Mouse (Mus musculus) forebrain, embryonic 15.5 days (tissue): ENCODE measurements around the gene Sys1. TPM values are rescaled to one million over a fixed set of nuclear protein-coding genes. Genes with fewer than 3 reads are reported as not detected.

Experiments used
- ATAC-seq: fragments of 200-750 bp; cut with Nextera tagmentation; replicated peaks from 2 replicates; pipeline ENCODE4 v1.8.0; 2017; ENCODE audit warnings: mild to moderate bottlenecking, moderate TSS enrichment, moderate library complexity
- H3K27ac ChIP-seq: fragments of 300-500 bp; sonication (generic); replicated peaks from 2 replicates; pipeline ENCODE4 v1.5.1; 2015; ENCODE audit warnings: mild to moderate bottlenecking, inconsistent platforms
- H3K27me3 ChIP-seq: fragments of 300-500 bp; sonication (generic); 2 replicates; pipeline ENCODE4 v1.6.1; 2015; ENCODE audit warnings: inconsistent platforms
- H3K36me3 ChIP-seq: fragments of 300-500 bp; sonication (generic); 2 replicates; pipeline ENCODE4 v1.6.1; 2015; ENCODE audit warnings: mild to moderate bottlenecking, inconsistent platforms
- H3K4me1 ChIP-seq: fragments of 300-500 bp; sonication (generic); 2 replicates; pipeline ENCODE4 v1.6.1; 2015; ENCODE audit warnings: inconsistent platforms
- H3K4me2 ChIP-seq: fragments of 300-500 bp; sonication (generic); replicated peaks from 2 replicates; pipeline ENCODE4 v1.6.1; 2015; ENCODE audit warnings: mild to moderate bottlenecking, inconsistent platforms
- H3K4me3 ChIP-seq: fragments of 300-500 bp; sonication (generic); 2 replicates; pipeline ENCODE4 v1.5.1; 2015; ENCODE audit warnings: mild to moderate bottlenecking, inconsistent platforms
- H3K9ac ChIP-seq: fragments of 300-500 bp; sonication (generic); replicated peaks from 2 replicates; pipeline ENCODE4 v1.6.1; 2015; ENCODE audit warnings: mild to moderate bottlenecking, inconsistent platforms
- H3K9me3 ChIP-seq: fragments of 300-500 bp; sonication (generic); 2 replicates; pipeline ENCODE4 v1.6.1; 2016; ENCODE audit warnings: inconsistent platforms
- WGBS: fragments of 180-500 bp; shearing (Covaris S2); methylation state at CpG from one replicate; pipeline ENCODE4 v1.1.7; 2015; ENCODE audit warnings: mixed read lengths; 5-methylcytosine and 5-hydroxymethylcytosine counted together
- polyA plus RNA-seq: library from polyadenylated mRNA; unstranded; fragments of >200 nt; fragmentation: Nextera tagmentation; extraction: Ambion mirVana; gene quantifications from 2 replicates; pipeline ENCODE4 v1.2.1, GENCODE M21; 2015

Sys1 gene
- polyA plus RNA-seq, 1 experiment from 2014 or later, result 76.6 TPM

- no peak overlapping the region for H3K27ac ChIP-seq
- H3K4me1 ChIP-seq, result peaks cover 17% of the 10 kb centered on the region
- peaks cover 8% of the 10 kb centered on the region; the same call in 1 of the 2 replicates for H3K27me3 ChIP-seq
- H3K9me3 ChIP-seq, result no peaks in the 10 kb centered on the region
- H3K4me3 ChIP-seq, result no peak overlapping the region
- no peak for ATAC-seq
- no peaks in the 10 kb centered on the region for H3K36me3 ChIP-seq
- H3K4me2 ChIP-seq, result no peak overlapping the region
- 90% methylated on average over 3 of the region's 3 CpGs for WGBS
- no peak overlapping the region for H3K9ac ChIP-seq
These were observed 11.2 kb upstream of the Sys1 start for GRCm38 (mm10) chr2:164445399-164446085.

DNA sequence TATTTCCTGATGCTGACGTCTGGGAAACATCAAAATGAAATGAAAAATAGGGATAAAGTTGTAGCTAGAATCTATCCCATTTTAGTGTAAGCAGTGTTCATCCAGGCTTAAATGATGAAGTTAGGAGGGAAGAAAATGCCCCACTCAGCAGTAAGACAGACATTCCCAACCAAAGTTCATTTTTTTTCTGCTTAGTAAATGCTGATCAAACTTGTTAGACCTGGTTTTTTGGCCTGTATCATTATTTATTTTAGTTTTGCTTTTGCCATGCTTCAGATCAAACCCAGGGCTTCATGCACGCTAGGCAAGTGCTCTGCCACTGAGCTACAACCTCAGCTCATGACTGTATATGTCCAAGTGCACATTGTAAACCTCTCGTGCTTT, 10.7 kb upstream of the Sys1 start:
- Histone ChIP-seq H3K36me3 (no peaks in the 10 kb centered on the region), H3K27me3 (peaks cover 8% of the 10 kb centered on the region; the same call in 1 of the 2 replicates), H3K27ac (no peak overlapping the region), H3K9ac (no peak overlapping the region), H3K4me3 (no peak overlapping the region), H3K4me1 (peaks cover 17% of the 10 kb centered on the region), H3K9me3 (no peaks in the 10 kb centered on the region), H3K4me2 (no peak overlapping the region)
- no peak for ATAC-seq
- 82% methylated on average over 3 of the region's 3 CpGs for WGBS

DNA sequence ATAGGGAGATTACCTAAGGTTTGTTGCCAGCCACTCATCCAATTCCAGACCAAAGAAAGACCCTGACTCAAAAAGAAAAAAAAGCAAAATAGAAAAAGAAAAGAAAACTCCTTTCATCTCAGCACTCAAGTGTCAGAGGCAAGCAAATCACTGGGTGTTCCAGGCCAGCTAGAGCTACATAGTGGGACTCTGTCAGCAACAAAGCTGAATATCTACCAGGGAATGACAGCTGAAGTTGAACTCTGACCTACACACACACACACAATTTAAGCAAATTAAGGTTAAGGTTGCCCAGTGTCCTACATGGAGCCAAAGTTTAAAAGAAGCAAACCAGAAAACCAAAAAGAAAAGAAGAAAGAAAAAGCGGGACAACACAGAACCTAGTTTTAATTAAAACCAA, 8.6 kb upstream of the Sys1 start:
- Histone ChIP-seq H3K4me2 (no peak overlapping the region), H3K27ac (no peak overlapping the region), H3K9ac (no peak overlapping the region), H3K36me3 (no peaks in the 10 kb centered on the region), H3K27me3 (no peaks in the 10 kb centered on the region), H3K9me3 (no peaks in the 10 kb centered on the region), H3K4me3 (no peak overlapping the region), H3K4me1 (peaks cover 7% of the 10 kb centered on the region)
- WGBS, result 95% methylated on average over 1 of the region's 1 CpGs
- no peak for ATAC-seq

DNA sequence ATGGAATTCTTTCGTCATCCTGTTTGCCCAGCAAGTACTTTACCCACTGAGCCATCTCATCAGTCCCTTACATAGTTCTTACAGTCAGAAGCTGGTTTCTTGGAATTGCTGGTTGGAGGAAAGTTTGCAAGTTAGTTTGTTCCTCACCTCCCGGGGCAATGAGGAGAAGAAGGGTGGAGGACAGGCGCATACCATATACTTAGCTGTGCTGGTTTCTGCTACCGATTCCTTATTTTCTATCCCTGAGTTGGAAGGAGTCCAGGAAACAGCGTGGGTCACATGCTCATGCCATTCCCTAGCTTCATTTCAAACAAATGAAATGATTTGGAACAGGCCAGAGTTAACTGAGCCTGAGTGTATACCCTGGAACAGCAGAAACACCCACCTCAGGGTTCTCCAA, 7.8 kb upstream of the Sys1 start:
- H3K27ac ChIP-seq, result no peak overlapping the region
- no peak for ATAC-seq
- no peak overlapping the region for H3K9ac ChIP-seq
- no peaks in the 10 kb centered on the region for H3K4me1 ChIP-seq
- no peaks in the 10 kb centered on the region for H3K27me3 ChIP-seq
- H3K9me3 ChIP-seq, result no peaks in the 10 kb centered on the region
- WGBS, result 82% methylated on average over 5 of the region's 5 CpGs
- no peaks in the 10 kb centered on the region for H3K36me3 ChIP-seq
- H3K4me3 ChIP-seq, result no peak overlapping the region
- H3K4me2 ChIP-seq, result no peak overlapping the region

GRCm38 (mm10) chr2:164449341-164450042, 7.3 kb upstream of the Sys1 start:
- H3K9ac ChIP-seq, result no peak overlapping the region
- H3K9me3 ChIP-seq, result no peaks in the 10 kb centered on the region
- ATAC-seq, result no peak
- no peak overlapping the region for H3K4me2 ChIP-seq
- no peaks in the 10 kb centered on the region for H3K36me3 ChIP-seq
- no peaks in the 10 kb centered on the region for H3K27me3 ChIP-seq
- H3K27ac ChIP-seq, result no peak overlapping the region
- WGBS, result 92% methylated on average over 14 of the region's 14 CpGs
- no peak overlapping the region for H3K4me3 ChIP-seq
- H3K4me1 ChIP-seq, result no peaks in the 10 kb centered on the region

- H3K9me3 ChIP-seq, result no peaks in the 10 kb centered on the region
- no peaks in the 10 kb centered on the region for H3K36me3 ChIP-seq
- no peaks in the 10 kb centered on the region for H3K27me3 ChIP-seq
- H3K27ac ChIP-seq, result no peak overlapping the region
- no peak overlapping the region for H3K9ac ChIP-seq
- 0 out of 2 replicates have a peak, but pooled peaks cover 6% of the 10 kb centered on the region for H3K4me1 ChIP-seq
- ATAC-seq, result no peak
- H3K4me2 ChIP-seq, result no peak overlapping the region
- no peak overlapping the region for H3K4me3 ChIP-seq
- WGBS, result 47% methylated on average over 12 of the region's 13 CpGs
These were observed 4.6 kb upstream of the Sys1 start for GRCm38 (mm10) chr2:164452000-164452676.

DNA sequence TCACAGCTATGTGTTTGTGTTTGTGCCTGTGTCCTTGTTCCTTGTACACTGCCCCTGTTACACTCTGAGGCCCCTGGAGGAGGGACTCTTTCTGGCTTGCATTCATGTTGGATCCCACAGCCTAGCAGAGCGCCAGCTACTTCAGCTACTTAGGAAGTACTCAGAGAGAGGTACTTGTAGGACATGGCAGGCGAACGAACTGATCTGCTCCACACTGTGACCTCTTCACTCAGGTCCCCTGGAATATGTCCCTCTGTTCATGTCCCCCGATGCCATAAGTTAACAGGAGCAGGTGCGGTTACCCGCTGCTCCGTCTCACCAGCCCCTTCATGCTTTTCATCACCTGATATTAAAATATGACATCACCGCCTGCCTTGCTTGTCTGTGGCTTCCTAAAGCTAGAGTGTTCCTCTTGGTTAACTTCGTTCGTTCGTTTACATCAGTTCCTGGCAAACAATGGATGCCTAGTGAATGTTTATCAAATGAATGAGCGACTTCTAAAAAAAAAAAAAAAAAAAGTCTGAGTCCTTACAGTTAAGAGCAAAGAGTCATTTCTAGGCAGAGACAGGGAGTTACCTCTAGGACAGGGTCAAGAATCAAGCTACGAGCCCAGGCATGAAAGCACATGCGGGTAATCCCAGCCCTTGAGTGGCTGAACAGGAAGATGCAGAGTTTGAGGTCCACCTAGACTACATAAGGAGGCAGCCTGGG, 3.6 kb upstream of the Sys1 start:
- no peaks in the 10 kb centered on the region for H3K36me3 ChIP-seq
- H3K9me3 ChIP-seq, result no peaks in the 10 kb centered on the region
- no peak overlapping the region for H3K27ac ChIP-seq
- no peak overlapping the region for H3K4me3 ChIP-seq
- no peaks in the 10 kb centered on the region for H3K27me3 ChIP-seq
- 0 out of 2 replicates have a peak, but pooled peaks cover 6% of the 10 kb centered on the region for H3K4me1 ChIP-seq
- H3K4me2 ChIP-seq, result no peak overlapping the region
- H3K9ac ChIP-seq, result no peak overlapping the region
- ATAC-seq, result no peak
- WGBS, result 85% methylated on average over 14 of the region's 14 CpGs

- H3K4me2 ChIP-seq, result no peak overlapping the region
- 0 out of 2 replicates have a peak, but pooled peaks cover 6% of the 10 kb centered on the region for H3K4me1 ChIP-seq
- no peak for ATAC-seq
- H3K36me3 ChIP-seq, result no peaks in the 10 kb centered on the region
- no peak overlapping the region for H3K4me3 ChIP-seq
- H3K27ac ChIP-seq, result no peak overlapping the region
- H3K9me3 ChIP-seq, result no peaks in the 10 kb centered on the region
- no peak overlapping the region for H3K9ac ChIP-seq
- WGBS, result 71% methylated on average over 7 of the region's 7 CpGs
- no peaks in the 10 kb centered on the region for H3K27me3 ChIP-seq
These were observed 2.8 kb upstream of the Sys1 start for GRCm38 (mm10) chr2:164453887-164454500.

DNA sequence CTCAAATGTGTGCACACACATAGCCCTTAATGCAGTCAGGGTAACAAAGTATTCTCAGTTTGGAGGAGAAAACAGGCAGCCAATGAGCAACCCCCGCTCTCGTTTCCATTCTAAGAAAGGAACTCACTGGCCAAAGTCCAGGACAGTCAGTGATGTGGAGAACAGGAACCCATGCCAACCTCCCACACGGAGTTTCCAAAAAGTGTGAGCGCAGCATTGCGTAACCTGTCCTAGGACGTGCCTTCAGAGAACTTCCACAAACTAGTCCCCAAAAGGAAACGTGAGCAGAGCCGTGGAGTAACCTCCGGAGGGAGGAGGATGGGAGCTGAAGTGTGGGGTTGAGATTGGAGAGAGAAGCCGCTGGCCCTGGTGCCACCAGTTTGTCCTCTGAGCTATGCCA, 1.9 kb upstream of the Sys1 start:
- WGBS, result 83% methylated on average over 10 of the region's 10 CpGs
- no peak for ATAC-seq
- H3K27me3 ChIP-seq, result no peaks in the 10 kb centered on the region
- no peaks in the 10 kb centered on the region for H3K36me3 ChIP-seq
- H3K9ac ChIP-seq, result no peak overlapping the region
- H3K4me2 ChIP-seq, result no peak overlapping the region
- H3K4me1 ChIP-seq, result 0 out of 2 replicates have a peak, but pooled peaks cover 6% of the 10 kb centered on the region
- H3K27ac ChIP-seq, result no peak overlapping the region
- no peak overlapping the region for H3K4me3 ChIP-seq
- H3K9me3 ChIP-seq, result no peaks in the 10 kb centered on the region

DNA sequence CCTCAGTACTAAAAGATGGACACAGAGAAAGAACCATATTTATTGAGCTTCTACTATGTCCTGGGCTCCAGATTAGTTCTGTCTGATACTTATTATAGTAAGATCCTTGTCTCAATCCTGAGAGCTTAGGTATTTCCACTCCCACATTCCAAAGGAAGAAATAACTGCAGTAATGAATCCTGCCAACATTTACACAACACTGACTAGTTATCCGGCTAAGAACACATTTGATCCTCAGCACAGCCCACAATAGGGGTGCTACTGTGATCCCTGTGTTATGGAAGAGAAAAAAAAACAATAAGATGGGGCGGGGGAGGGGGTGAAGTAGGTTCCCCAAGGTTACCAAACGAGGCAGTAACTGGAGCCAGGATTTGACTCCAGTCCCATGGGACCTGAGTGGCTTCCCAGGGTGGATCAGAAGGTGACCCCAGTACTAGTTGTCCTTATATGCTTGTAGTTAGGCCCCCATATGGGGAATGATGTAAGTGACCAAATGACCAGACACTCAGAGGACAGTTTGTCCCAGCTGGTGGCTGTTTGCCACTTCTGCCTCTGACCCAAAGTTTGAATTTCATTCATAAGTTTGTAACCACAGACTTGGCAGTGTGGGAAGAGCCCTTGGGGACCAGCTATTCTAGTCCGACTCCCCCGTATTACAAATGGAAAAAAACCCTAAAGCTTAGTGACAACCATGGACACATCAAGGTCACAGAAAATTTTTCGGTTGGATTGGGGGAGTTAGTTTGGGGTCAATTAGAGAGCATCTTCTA, 1.2 kb upstream of the Sys1 start:
- WGBS, result 74% methylated on average over 6 of the region's 6 CpGs
- no peak for ATAC-seq
- Histone ChIP-seq H3K27me3 (no peaks in the 10 kb centered on the region), H3K27ac (no peak overlapping the region), H3K9ac (no peak overlapping the region), H3K4me2 (no peak overlapping the region), H3K9me3 (no peaks in the 10 kb centered on the region), H3K4me3 (no peak overlapping the region), H3K4me1 (0 out of 2 replicates have a peak, but pooled peaks cover 6% of the 10 kb centered on the region), H3K36me3 (no peaks in the 10 kb centered on the region)

GRCm38 (mm10) chr2:164456413-164456812, 351 bp upstream of the Sys1 start:
- Histone ChIP-seq H3K36me3 (no peaks in the 10 kb centered on the region), H3K9ac (no peak overlapping the region), H3K4me1 (peaks cover 6% of the 10 kb centered on the region; the same call in 1 of the 2 replicates), H3K4me3 (no peak overlapping the region), H3K9me3 (no peaks in the 10 kb centered on the region), H3K27ac (no peak overlapping the region), H3K4me2 (peak overlapping the region; percentile 19; the same call in 1 of the 2 replicates), H3K27me3 (no peaks in the 10 kb centered on the region)
- ATAC-seq, result no peak
- 94% methylated on average over 1 of the region's 1 CpGs for WGBS
